Mouse (Mus musculus): ENCODE measurements around the gene Hoxd12. TPM values are rescaled to one million over a fixed set of nuclear protein-coding genes. Genes with fewer than 3 reads are reported as not detected.

Gene Hoxd12
- polyA plus RNA-seq, 1 experiment = not detected

GRCm38 (mm10) chr2:74711721-74712621 lies 37.2 kb downstream of the Hoxd12 start, which contains the start of the genes Hoxd3 and Hoxd4:
Gene Hoxd3, plus strand, starts transcription at chr2:74711927.
Gene Hoxd4, plus strand, starts transcription at chr2:74711929.
- H3ac ChIP-seq (ENCODE audit: control insufficient read depth, insufficient read length, low read depth) = no peak within 1 kb of the TSS
- no peaks in the 10 kb centered on the region for H3K79me3 ChIP-seq (ENCODE audit: low read depth)
- peaks cover 43% of the 10 kb centered on the region for H3K27me3 ChIP-seq (ENCODE audit: control insufficient read depth, insufficient read depth, insufficient read length)
- H3K36me3 ChIP-seq (ENCODE audit: control insufficient read depth, insufficient read depth) = no peaks in the 10 kb centered on the region
- H3K4me3 ChIP-seq (ENCODE audit: insufficient read depth, poor library complexity, severe bottlenecking) = no peak within 1 kb of the TSS
- TF ChIP-seq MYOG (IDR thresholded peaks at IDR 0.05; ENCODE audit: control insufficient read depth, extremely low read depth, insufficient read length) (no peak), CEBPB (IDR thresholded peaks at IDR 0.05; ENCODE audit: low read depth) (no peak), CTCF (IDR thresholded peaks at IDR 0.05; ENCODE audit: control insufficient read depth, insufficient read depth, insufficient read length) (no peak), USF1 (IDR thresholded peaks at IDR 0.05; ENCODE audit: low read depth) (no peak), MYOD1 (IDR thresholded peaks at IDR 0.05; ENCODE audit: control insufficient read depth, insufficient read length, low read depth) (no peak), FOSL1 (IDR thresholded peaks at IDR 0.05; ENCODE audit: insufficient read depth, low read length, poor library complexity, severe bottlenecking) (no peak), MAX (IDR thresholded peaks at IDR 0.05) (no peak)
- no peaks in the 10 kb centered on the region for H3K79me2 ChIP-seq (ENCODE audit: control insufficient read depth, insufficient read depth)

- TF ChIP-seq MYOD1 (IDR thresholded peaks at IDR 0.05; ENCODE audit: control insufficient read depth, insufficient read length, low read depth) (no peak), CEBPB (IDR thresholded peaks at IDR 0.05; ENCODE audit: low read depth) (no peak), FOSL1 (IDR thresholded peaks at IDR 0.05; ENCODE audit: insufficient read depth, low read length, poor library complexity, severe bottlenecking) (no peak), MAX (IDR thresholded peaks at IDR 0.05) (no peak), MYOG (IDR thresholded peaks at IDR 0.05; ENCODE audit: control insufficient read depth, extremely low read depth, insufficient read length) (no peak), USF1 (IDR thresholded peaks at IDR 0.05; ENCODE audit: low read depth) (no peak), CTCF (IDR thresholded peaks at IDR 0.05; ENCODE audit: control insufficient read depth, insufficient read depth, insufficient read length) (no peak)
- H3ac ChIP-seq (ENCODE audit: control insufficient read depth, insufficient read length, low read depth) = no peak overlapping the region
- H3K79me3 ChIP-seq (ENCODE audit: low read depth) = no peaks in the 10 kb centered on the region
- H3K4me3 ChIP-seq (ENCODE audit: insufficient read depth, poor library complexity, severe bottlenecking) = no peak overlapping the region
- no peaks in the 10 kb centered on the region for H3K36me3 ChIP-seq (ENCODE audit: control insufficient read depth, insufficient read depth)
- no peaks in the 10 kb centered on the region for H3K79me2 ChIP-seq (ENCODE audit: control insufficient read depth, insufficient read depth)
- H3K27me3 ChIP-seq (ENCODE audit: control insufficient read depth, insufficient read depth, insufficient read length) = peaks cover 42% of the 10 kb centered on the region
Measured at GRCm38 (mm10) chr2:74713239-74714150, 38.7 kb downstream of the Hoxd12 start.

- no peaks in the 10 kb centered on the region for H3K36me3 ChIP-seq (ENCODE audit: control insufficient read depth, insufficient read depth)
- H3K79me2 ChIP-seq (ENCODE audit: control insufficient read depth, insufficient read depth) = no peaks in the 10 kb centered on the region
- no peak overlapping the region for H3ac ChIP-seq (ENCODE audit: control insufficient read depth, insufficient read length, low read depth)
- H3K4me3 ChIP-seq (ENCODE audit: insufficient read depth, poor library complexity, severe bottlenecking) = no peak overlapping the region
- TF ChIP-seq CTCF (IDR thresholded peaks at IDR 0.05; ENCODE audit: control insufficient read depth, insufficient read depth, insufficient read length) (no peak), CEBPB (IDR thresholded peaks at IDR 0.05; ENCODE audit: low read depth) (no peak), USF1 (IDR thresholded peaks at IDR 0.05; ENCODE audit: low read depth) (no peak), MAX (IDR thresholded peaks at IDR 0.05) (no peak), MYOD1 (IDR thresholded peaks at IDR 0.05; ENCODE audit: control insufficient read depth, insufficient read length, low read depth) (no peak), MYOG (IDR thresholded peaks at IDR 0.05; ENCODE audit: control insufficient read depth, extremely low read depth, insufficient read length) (no peak), FOSL1 (IDR thresholded peaks at IDR 0.05; ENCODE audit: insufficient read depth, low read length, poor library complexity, severe bottlenecking) (no peak)
- no peaks in the 10 kb centered on the region for H3K79me3 ChIP-seq (ENCODE audit: low read depth)
- peaks cover 38% of the 10 kb centered on the region for H3K27me3 ChIP-seq (ENCODE audit: control insufficient read depth, insufficient read depth, insufficient read length)
Measured at GRCm38 (mm10) chr2:74714156-74714789, 39.5 kb downstream of the Hoxd12 start.

- Histone ChIP-seq H3K36me3 (ENCODE audit: control insufficient read depth, insufficient read depth) (no peaks in the 10 kb centered on the region), H3K4me3 (ENCODE audit: insufficient read depth, poor library complexity, severe bottlenecking) (no peak overlapping the region), H3K79me2 (ENCODE audit: control insufficient read depth, insufficient read depth) (no peaks in the 10 kb centered on the region), H3K79me3 (ENCODE audit: low read depth) (no peaks in the 10 kb centered on the region), H3K27me3 (ENCODE audit: control insufficient read depth, insufficient read depth, insufficient read length) (peaks cover 36% of the 10 kb centered on the region), H3ac (ENCODE audit: control insufficient read depth, insufficient read length, low read depth) (no peak overlapping the region)
- no peak for TF ChIP-seq MYOD1 (IDR thresholded peaks at IDR 0.05; ENCODE audit: control insufficient read depth, insufficient read length, low read depth)
- TF ChIP-seq USF1 (IDR thresholded peaks at IDR 0.05; ENCODE audit: low read depth) = no peak
- TF ChIP-seq MAX (IDR thresholded peaks at IDR 0.05) = no peak
- TF ChIP-seq MYOG (IDR thresholded peaks at IDR 0.05; ENCODE audit: control insufficient read depth, extremely low read depth, insufficient read length) = no peak
- no peak for TF ChIP-seq CTCF (IDR thresholded peaks at IDR 0.05; ENCODE audit: control insufficient read depth, insufficient read depth, insufficient read length)
- no peak for TF ChIP-seq CEBPB (IDR thresholded peaks at IDR 0.05; ENCODE audit: low read depth)
- no peak for TF ChIP-seq FOSL1 (IDR thresholded peaks at IDR 0.05; ENCODE audit: insufficient read depth, low read length, poor library complexity, severe bottlenecking)
Measured at GRCm38 (mm10) chr2:74714881-74715280, 40.1 kb downstream of the Hoxd12 start.
